Mouse (Mus musculus) heart, adult 2 months (tissue): ENCODE results near the gene Tacr1.

Experiments used
- CTCF ChIP-seq: fragments of 200-600 bp; IDR thresholded peaks from 2 replicates; pipeline ENCODE4 v1.8.1; 2022; ENCODE audit warnings: antibody characterized with exemption, mild to moderate bottlenecking, moderate library complexity
- EP300 ChIP-seq: fragments of 200-500 bp; IDR thresholded peaks from 2 replicates; pipeline ENCODE4 v1.6.1; 2011; ENCODE audit warnings: low read depth, low read length, control low read depth; ENCODE audit not compliant: insufficient read depth
- POLR2A ChIP-seq: fragments of 200-500 bp; IDR thresholded peaks from 2 replicates; pipeline ENCODE4 v1.6.1; 2011; ENCODE audit warnings: mild to moderate bottlenecking, low read depth, low read length, control low read depth; ENCODE audit not compliant: insufficient read depth

DNA sequence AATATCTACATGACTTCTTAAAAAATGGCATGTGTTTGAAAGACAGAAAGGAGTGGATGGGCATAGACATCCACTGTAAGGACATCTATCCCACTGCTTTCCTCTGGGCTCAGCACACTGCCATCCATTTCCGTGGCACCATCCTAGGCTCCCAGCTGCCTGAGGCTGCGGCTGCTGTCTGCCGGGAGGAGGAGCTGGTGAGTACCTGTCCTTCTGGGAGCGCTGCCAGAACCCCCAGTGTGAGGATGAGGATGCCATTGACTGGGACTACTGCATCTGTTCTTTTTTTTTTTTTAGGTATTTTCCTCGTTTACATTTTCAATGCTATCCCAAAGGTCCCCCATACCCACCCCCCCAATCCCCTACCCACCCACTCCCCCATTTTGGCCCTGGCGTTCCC is 183.3 kb downstream of the Tacr1 start:
- TF ChIP-seq CTCF, result no peak
- TF ChIP-seq POLR2A, result no peak
- TF ChIP-seq EP300, result no peak
